Mouse (Mus musculus) CD4-positive helper T cell, adult 2 months (primary cell): ENCODE data around the gene Efna5.

ENCODE experiments used
- DNase-seq: peaks from one replicate; pipeline ENCODE4 v3.0.0-alpha.2; 2012; ENCODE audit warnings: low read depth, missing footprints, low spot score

Efna5 gene

GRCm38 (mm10) chr17:62702020-62702814, 178.9 kb downstream of the Efna5 start:
- DNase-seq: no peak

DNA sequence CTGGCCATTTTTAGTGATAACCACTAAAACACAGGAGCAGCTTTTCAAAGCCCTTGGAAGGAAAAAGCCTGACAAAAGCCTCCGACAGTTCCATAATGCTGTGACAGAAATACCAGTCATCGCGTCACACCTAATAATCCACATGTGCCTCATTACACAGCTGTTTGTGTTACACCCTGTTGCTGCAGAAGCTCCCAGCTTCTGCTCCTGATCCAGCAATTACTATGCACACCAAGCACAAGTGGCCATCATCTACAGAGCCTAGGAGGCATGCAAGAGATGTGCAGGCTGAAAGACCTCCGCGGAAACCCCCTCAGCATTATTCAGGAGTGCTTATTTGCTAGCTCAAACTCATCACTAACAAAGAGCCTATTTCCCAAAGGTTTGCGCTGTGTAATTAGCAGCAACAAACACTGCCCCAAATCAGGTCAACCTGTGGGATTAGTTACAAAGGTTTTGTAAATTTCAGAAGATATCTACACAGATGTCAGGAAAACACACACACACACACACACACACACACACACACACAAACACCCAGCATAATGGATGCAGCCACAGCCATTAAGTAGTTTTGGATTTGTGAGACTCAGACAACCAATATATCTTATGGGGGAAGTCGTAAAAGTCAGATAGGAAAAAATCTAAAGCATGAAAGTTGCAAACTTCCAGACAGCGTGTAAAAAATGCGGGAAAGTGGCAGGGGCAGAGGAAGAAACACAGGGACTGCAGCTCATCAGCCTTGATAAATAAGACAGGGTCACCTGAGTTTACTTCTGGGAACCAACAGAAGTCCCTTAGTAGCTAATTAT, 180.1 kb downstream of the Efna5 start:
- no peak for DNase-seq

DNA sequence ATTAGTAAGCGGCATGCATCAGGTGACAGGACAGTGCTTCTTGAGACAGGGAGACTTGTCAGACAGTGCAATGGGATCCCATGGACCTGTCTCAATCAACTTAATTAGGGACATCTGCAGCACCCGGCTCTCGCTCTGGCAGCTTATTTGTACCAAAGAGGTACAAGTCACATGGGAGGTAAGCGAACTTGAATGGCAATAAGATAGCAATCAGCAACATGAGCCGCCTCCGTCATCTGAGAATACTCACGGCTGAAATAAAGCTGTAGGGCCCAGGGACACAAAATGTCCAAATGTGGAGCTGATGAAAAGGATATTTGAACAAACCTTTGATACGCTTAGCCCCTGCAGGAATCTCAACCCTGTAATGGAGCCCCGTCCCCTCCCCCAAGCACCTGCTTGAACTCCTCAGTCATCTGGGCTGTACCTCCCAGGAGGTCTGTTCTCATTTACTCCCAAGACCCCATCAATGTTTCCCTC, 186.1 kb downstream of the Efna5 start:
- no peak for DNase-seq

- no peak for DNase-seq
Measured at GRCm38 (mm10) chr17:62692242-62692641, 188.9 kb downstream of the Efna5 start.

- DNase-seq: no peak
Measured at GRCm38 (mm10) chr17:62691201-62691715, 189.9 kb downstream of the Efna5 start.

DNA sequence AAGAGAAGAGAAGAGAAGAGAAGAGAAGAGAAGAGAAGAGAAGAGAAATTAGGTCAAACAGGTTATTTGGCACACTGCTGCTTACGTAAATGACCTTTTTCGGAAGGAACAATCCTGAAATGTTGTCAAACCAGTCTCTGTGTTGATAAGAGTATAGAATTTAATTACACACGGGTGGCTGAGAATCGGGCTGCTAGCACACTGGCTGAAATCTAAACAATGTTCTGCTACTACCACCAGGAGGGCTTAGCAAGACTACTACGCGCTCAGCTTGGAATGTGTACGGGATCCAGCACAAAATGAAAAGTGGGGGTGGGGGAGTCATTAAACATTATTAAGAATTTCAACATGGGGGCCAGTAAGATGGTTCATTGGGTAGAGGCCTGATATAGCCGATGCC, 190.9 kb downstream of the Efna5 start:
- DNase-seq: no peak

DNA sequence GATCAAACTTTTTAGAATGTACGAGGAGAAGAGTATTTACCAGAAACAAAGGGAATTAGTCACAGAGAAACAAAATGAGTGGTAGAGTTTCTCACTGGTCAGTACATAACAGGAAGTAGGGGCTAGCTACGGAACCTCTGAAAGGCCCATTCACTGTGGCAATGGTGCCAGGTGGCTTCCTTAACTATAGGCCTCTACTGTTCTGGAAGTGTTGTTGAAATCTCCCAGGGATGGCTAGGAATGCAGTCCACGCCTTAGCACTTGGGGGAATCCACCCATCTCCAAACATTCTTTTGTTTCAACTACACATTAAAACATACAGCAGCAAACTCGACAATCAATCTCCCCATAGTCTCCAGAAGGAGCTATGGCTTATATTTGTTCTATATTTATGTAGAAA, 191.5 kb downstream of the Efna5 start:
- no peak for DNase-seq

DNA sequence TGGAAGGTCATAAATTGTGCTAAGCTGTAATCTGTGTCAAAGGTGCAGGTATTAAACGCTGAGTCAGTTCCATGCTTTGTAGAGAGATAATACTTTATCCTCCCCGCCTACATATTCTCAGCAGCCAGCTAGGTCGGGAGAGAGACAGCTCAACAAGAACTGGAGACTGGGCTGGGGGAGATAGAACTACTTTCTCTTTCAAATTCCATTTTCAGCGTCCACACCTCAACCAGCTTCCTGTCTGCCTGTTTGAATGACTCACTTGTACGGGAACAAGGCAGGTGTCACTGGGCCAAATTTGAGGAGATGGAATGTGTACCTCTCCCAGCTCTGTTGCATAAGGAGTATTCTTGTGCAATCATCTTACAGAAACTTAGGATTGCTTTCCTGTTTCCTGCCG, 193.7 kb downstream of the Efna5 start:
- DNase-seq: no peak

DNA sequence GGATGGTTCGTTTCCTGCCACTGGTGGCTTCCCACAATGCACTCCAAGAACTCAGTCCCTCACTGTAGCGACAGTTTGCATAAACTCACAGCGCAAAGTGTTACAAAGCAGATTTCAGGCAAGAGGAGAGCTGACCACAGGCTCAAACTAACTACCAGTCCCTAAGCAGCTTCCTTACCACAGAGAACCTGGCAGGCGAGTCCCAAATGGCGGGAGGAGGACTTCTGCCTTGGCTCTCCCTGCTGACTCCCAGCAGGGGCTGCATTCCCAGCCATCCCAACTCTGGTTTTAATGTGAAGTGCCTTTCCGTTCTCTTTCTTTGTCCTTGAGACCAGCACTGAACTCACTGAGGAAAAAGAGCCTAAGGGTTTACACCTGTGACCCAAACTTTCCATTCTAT, 195.9 kb downstream of the Efna5 start:
- DNase-seq: no peak

GRCm38 (mm10) chr17:62683142-62683541, 198.0 kb downstream of the Efna5 start:
- no peak for DNase-seq

GRCm38 (mm10) chr17:62681726-62682125, 199.4 kb downstream of the Efna5 start:
- no peak for DNase-seq

- no peak for DNase-seq
Measured at GRCm38 (mm10) chr17:62680737-62681136, 200.4 kb downstream of the Efna5 start.

- DNase-seq: no peak
Measured at GRCm38 (mm10) chr17:62676832-62677231, 204.3 kb downstream of the Efna5 start.

- no peak for DNase-seq
Measured at GRCm38 (mm10) chr17:62676409-62676808, 204.7 kb downstream of the Efna5 start.

DNA sequence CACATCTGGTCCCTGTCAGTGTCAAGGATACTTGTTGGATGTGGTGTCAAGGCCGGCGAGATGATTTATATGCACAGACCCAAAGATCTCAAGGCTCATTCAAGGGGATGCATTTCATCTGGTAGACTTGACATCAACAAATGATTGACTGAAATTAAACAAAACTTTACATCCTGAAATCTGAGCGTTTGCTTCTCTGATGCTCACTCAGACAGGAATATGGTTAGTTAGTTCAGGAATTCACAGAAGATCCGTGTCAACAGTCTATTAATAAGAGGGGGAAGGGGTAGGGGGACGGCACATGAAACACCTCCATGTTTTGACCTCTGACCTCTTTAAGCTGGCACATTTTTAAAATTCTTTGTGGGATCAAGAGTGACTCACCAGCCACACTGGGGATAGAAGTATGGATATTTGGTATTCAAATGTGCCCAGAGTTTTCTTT, 205.3 kb downstream of the Efna5 start:
- DNase-seq: no peak

DNA sequence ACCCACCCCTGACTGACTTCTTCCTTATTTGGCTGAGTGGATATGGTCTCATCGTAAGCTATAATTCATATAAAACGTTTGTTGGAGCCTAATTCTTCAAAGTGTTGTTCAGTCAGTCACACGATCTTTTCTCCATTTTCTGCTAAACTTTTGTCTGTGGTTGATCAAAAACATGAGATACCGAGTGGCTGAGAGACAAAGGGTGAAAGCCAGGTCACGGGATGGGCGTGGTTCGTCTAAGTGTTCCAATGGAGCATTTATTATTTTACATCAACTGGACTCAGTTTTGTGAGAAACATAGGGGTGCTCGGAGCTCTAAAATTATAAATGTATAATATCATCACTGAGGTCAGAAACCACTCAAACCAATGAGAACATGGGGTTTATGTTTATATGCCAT, 209.0 kb downstream of the Efna5 start:
- no peak for DNase-seq

DNA sequence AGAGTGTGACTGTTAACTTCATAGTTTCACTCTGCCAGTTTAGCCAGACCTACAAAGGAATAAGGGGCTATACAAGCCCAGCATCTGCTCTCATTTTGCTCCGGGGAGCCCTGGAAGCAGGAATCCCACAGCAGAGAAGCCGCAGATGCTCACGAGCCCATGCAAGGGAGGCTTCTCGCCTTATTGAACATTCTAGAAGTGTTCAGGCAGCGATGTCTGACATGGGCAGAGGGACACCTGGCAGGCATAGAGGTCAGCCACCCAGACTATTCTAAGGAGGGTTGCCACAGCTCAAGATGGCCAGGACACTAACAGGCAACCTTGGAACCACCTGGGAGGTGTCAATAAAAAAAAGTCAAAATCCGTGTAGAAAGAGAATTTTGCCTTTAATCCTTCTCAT, 214.4 kb downstream of the Efna5 start:
- DNase-seq: no peak

- DNase-seq: no peak
Measured at GRCm38 (mm10) chr17:62665823-62666222, 215.3 kb downstream of the Efna5 start.

DNA sequence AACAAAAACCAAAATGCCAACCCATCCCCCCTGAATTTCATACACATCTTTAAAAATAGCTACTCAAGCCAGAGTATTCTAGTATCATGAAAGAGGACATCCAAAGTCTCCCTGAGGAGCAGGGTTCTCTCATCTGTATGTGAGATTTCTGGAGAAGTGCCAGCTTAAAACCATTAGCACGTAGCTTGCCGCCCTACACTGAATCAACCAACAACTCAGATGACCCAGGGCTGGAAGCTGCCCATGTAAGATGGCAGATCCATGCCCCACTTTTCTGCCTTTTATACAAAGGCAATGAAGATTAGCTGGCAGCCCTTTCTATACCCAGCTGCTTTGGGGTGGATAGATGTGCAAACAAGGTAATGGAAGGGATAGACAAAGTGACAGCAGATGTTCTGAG, 216.4 kb downstream of the Efna5 start:
- DNase-seq: no peak

DNA sequence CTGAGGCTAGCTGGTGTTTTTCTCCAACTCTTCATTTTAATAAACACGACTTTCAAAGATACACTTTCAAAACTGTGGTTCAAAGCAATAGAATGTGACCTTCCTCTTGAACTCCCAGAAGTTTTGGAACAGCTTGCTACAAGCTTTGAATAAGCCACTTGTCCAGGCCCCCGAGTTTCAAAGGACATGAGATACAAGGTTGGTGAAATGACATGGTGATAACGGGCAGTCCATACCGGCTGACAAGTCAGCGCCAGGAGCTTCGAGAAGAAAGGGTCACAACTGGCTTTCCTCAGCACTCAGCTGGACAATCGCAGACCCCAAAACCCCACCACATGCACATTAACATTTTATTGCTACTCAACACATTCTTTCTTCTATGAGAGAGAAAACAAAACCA, 219.3 kb downstream of the Efna5 start:
- DNase-seq: no peak

DNA sequence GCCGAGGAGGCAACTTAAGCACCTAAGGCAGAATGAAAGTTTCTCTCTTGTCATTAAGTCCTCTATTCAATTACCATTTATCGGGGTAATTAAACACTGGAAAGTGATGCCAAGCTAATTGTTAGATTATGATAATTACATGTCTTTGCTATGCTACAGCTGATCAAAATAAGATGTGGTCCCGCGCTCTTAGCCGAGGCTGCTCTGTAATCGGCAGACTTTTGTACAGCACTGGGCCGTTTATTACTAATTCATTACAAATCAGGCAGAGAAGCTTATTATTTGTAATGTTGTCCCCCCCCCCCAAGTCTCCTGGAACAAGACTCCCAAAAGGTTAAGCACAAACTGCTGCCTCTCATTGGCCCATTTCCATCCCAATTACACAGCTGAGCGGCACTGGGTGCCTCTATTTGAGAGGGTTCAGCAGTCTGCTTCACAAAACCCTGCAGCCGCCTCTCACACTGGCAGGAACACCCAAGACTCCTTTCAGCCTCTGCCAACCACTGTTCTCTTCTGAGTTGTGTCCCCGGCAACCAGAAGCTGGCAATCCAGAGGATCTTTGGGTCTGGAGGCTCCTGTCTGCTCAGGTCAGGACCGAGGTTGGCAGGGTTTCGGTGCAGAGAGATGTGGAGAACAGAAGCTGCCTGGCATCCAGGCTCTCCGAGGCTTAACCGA, 221.5 kb downstream of the Efna5 start:
- no peak for DNase-seq
